Mouse (Mus musculus) midbrain, postnatal 0 days (tissue): Measurements from ENCODE around the gene Tmbim7. TPM values are rescaled to one million over a fixed set of nuclear protein-coding genes. Genes with fewer than 3 reads are reported as not detected.

Experiments used
- ATAC-seq: fragments of 200-750 bp; cut with Nextera tagmentation; 2 replicates; pipeline ENCODE4 v1.8.0; 2017; ENCODE audit warnings: moderate number of reproducible peaks, mild to moderate bottlenecking, moderate TSS enrichment, moderate library complexity; ENCODE audit not compliant: low FRiP score
- DNase-seq: peaks from one replicate; pipeline ENCODE4 v3.0.0-alpha.2; 2015; ENCODE audit warnings: low spot score
- H3K27ac ChIP-seq: fragments of 300-500 bp; sonication (generic); 2 replicates; pipeline ENCODE4 v1.5.1; 2014; ENCODE audit warnings: low read depth, mild to moderate bottlenecking, low read length, mixed read lengths
- H3K27me3 ChIP-seq: fragments of 300-500 bp; sonication (generic); 2 replicates; pipeline ENCODE4 v1.6.1; 2014; ENCODE audit warnings: low read length, control low read depth, mixed read lengths; ENCODE audit not compliant: insufficient read depth
- H3K36me3 ChIP-seq: fragments of 300-500 bp; sonication (generic); 2 replicates; pipeline ENCODE4 v1.6.1; 2014; ENCODE audit warnings: low read length, control low read depth, mixed read lengths; ENCODE audit not compliant: insufficient read depth
- H3K4me1 ChIP-seq: fragments of 300-500 bp; sonication (generic); 2 replicates; pipeline ENCODE4 v1.6.1; 2014; ENCODE audit warnings: mild to moderate bottlenecking, control low read depth, antibody characterized with exemption, low read length, mixed read lengths; ENCODE audit not compliant: insufficient read depth
- H3K4me2 ChIP-seq: fragments of 300-500 bp; sonication (generic); 2 replicates; pipeline ENCODE4 v1.6.1; 2014; ENCODE audit warnings: low read depth, mild to moderate bottlenecking, low read length, mixed read lengths; ENCODE audit not compliant: poor library complexity, severe bottlenecking
- H3K4me3 ChIP-seq: fragments of 300-500 bp; sonication (generic); 2 replicates; pipeline ENCODE4 v1.5.1; 2014; ENCODE audit warnings: low read depth, mild to moderate bottlenecking, low read length, moderate library complexity
- H3K9ac ChIP-seq: fragments of 300-500 bp; sonication (generic); replicated peaks from 2 replicates; pipeline ENCODE4 v1.6.1; 2014; ENCODE audit warnings: mild to moderate bottlenecking, low read length, moderate library complexity, mixed read lengths; ENCODE audit not compliant: poor library complexity, severe bottlenecking
- H3K9me3 ChIP-seq: fragments of 300-500 bp; sonication (generic); 2 replicates; pipeline ENCODE4 v1.6.1; 2016; ENCODE audit warnings: low read length, control low read depth
- CTCF ChIP-seq: IDR thresholded peaks from 2 replicates; pipeline ENCODE4 v1.5.1; 2016; ENCODE audit warnings: antibody characterized with exemption, mild to moderate bottlenecking
- WGBS: fragments of 180-500 bp; shearing (Covaris S2); extraction: QIAGEN DNeasy Blood & Tissue Kit; methylation state at CpG from one replicate; pipeline ENCODE4 v1.1.7; 2014; 5-methylcytosine and 5-hydroxymethylcytosine counted together
- polyA plus RNA-seq: library from polyadenylated mRNA; unstranded; fragments of >200 nt; fragmentation: Nextera tagmentation; extraction: Ambion mirVana; gene quantifications from 2 replicates; pipeline ENCODE4 v1.2.1, GENCODE M21; 2015
- total RNA-seq: library from RNA; depleted of rRNA; stranded (reverse); fragments of >200 nt; gene quantifications from 2 replicates; pipeline ENCODE4 v1.2.3, GENCODE M21; 2014

Gene Tmbim7
- total and polyA plus RNA-seq, 2 experiments from 2014 or later: not detected

- Histone ChIP-seq H3K9ac (no peak overlapping the region), H3K9me3 (no peaks in the 10 kb centered on the region), H3K27ac (no peak overlapping the region), H3K4me1 (0 out of 2 replicates have a peak, but pooled peaks cover 3% of the 10 kb centered on the region), H3K27me3 (no peaks in the 10 kb centered on the region), H3K4me2 (no peak overlapping the region), H3K4me3 (no peak overlapping the region), H3K36me3 (peaks cover 16% of the 10 kb centered on the region)
- TF ChIP-seq CTCF: no peak
- DNase-seq: no peak
- WGBS: 89% methylated on average over 6 of the region's 6 CpGs
- ATAC-seq: no peak
Observed at GRCm38 (mm10) chr5:3645326-3645725, 5.7 kb upstream of the Tmbim7 start.

GRCm38 (mm10) chr5:3646539-3646938 is 4.4 kb upstream of the Tmbim7 start:
- peak overlapping the region; percentile 97 for H3K4me3 ChIP-seq
- H3K27ac ChIP-seq: no peak overlapping the region
- ATAC-seq (no peak), DNase-seq (no peak)
- 21% methylated on average over 6 of the region's 6 CpGs for WGBS
- peaks cover 9% of the 10 kb centered on the region for H3K36me3 ChIP-seq
- H3K9ac ChIP-seq: peak overlapping the region; percentile 86; the same call in 1 of the 2 replicates
- no peaks in the 10 kb centered on the region for H3K9me3 ChIP-seq
- H3K4me1 ChIP-seq: 0 out of 2 replicates have a peak, but pooled peaks cover 3% of the 10 kb centered on the region
- TF ChIP-seq CTCF: no peak
- H3K27me3 ChIP-seq: no peaks in the 10 kb centered on the region
- peak overlapping the region; percentile 58 for H3K4me2 ChIP-seq

GRCm38 (mm10) chr5:3646991-3647707 is 3.8 kb upstream of the Tmbim7 start:
- 0 out of 2 replicates have a peak, but pooled peaks cover 5% of the 10 kb centered on the region for H3K36me3 ChIP-seq
- peak overlapping the region; percentile 86 for H3K9ac ChIP-seq
- peak; percentile 73 for TF ChIP-seq CTCF
- H3K27me3 ChIP-seq: no peaks in the 10 kb centered on the region
- peak overlapping the region; percentile 58 for H3K4me2 ChIP-seq
- peak; percentile 80 for DNase-seq
- H3K4me1 ChIP-seq: 0 out of 2 replicates have a peak, but pooled peaks cover 3% of the 10 kb centered on the region
- ATAC-seq: peak; percentile 76
- peak overlapping the region; percentile 97 for H3K4me3 ChIP-seq
- no peaks in the 10 kb centered on the region for H3K9me3 ChIP-seq
- WGBS: 1% methylated on average over 49 of the region's 60 CpGs
- H3K27ac ChIP-seq: peak overlapping the region; percentile 86

GRCm38 (mm10) chr5:3647708-3648121 is 3.3 kb upstream of the Tmbim7 start:
- 0 out of 2 replicates have a peak, but pooled peaks cover 5% of the 10 kb centered on the region for H3K36me3 ChIP-seq
- no peaks in the 10 kb centered on the region for H3K27me3 ChIP-seq
- peak; percentile 91 for DNase-seq
- peak overlapping the region; percentile 86 for H3K27ac ChIP-seq
- ATAC-seq: peak; percentile 91
- no peaks in the 10 kb centered on the region for H3K9me3 ChIP-seq
- H3K4me2 ChIP-seq: peak overlapping the region; percentile 58
- TF ChIP-seq CTCF: no peak; the same call in 1 of the 2 replicates
- peak overlapping the region; percentile 86 for H3K9ac ChIP-seq
- peak overlapping the region; percentile 97 for H3K4me3 ChIP-seq
- H3K4me1 ChIP-seq: 0 out of 2 replicates have a peak, but pooled peaks cover 3% of the 10 kb centered on the region
- WGBS: 0% methylated on average over 4 of the region's 46 CpGs

GRCm38 (mm10) chr5:3648206-3648848 is 2.7 kb upstream of the Tmbim7 start:
- H3K9ac ChIP-seq: no peak overlapping the region
- no peaks in the 10 kb centered on the region for H3K9me3 ChIP-seq
- 0 out of 2 replicates have a peak, but pooled peaks cover 2% of the 10 kb centered on the region for H3K36me3 ChIP-seq
- DNase-seq (no peak), ATAC-seq (no peak)
- 51% methylated on average over 4 of the region's 4 CpGs for WGBS
- H3K4me2 ChIP-seq: peak overlapping the region; percentile 58
- no peak overlapping the region for H3K4me3 ChIP-seq
- no peaks in the 10 kb centered on the region for H3K27me3 ChIP-seq
- TF ChIP-seq CTCF: no peak
- no peak overlapping the region for H3K27ac ChIP-seq
- 0 out of 2 replicates have a peak, but pooled peaks cover 3% of the 10 kb centered on the region for H3K4me1 ChIP-seq

GRCm38 (mm10) chr5:3648849-3649210 is 2.2 kb upstream of the Tmbim7 start:
- Histone ChIP-seq H3K27me3 (no peaks in the 10 kb centered on the region), H3K9me3 (no peaks in the 10 kb centered on the region), H3K4me1 (0 out of 2 replicates have a peak, but pooled peaks cover 3% of the 10 kb centered on the region), H3K4me2 (no peak overlapping the region), H3K27ac (no peak overlapping the region), H3K36me3 (no peaks in the 10 kb centered on the region), H3K9ac (no peak overlapping the region), H3K4me3 (no peak overlapping the region)
- WGBS: 75% methylated on average over 4 of the region's 4 CpGs
- ATAC-seq (no peak), DNase-seq (no peak)
- no peak for TF ChIP-seq CTCF
